Mouse (Mus musculus): ENCODE data around the gene Myl9.

DNA sequence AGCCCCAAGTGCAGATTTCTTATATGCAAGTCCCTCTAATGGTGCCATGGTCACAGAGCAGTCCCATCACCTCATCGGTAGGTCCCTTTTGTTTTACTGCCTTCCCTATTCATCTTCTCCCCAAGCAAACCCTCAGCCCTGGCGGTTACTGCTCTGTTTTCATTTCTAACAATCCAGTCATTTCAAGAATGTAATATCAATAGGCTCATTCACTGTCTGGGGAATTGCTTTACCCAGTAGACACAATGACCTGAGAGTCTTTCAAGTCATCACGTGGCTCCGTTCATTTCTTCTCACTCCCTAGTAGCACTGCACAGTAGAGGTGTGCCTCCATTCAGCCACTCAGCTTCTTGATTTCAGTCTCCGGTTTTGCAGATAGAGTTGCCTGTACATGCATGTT lies 30.8 kb upstream of the Myl9 start:
- TF ChIP-seq CTCF (IDR thresholded peaks at IDR 0.05; ENCODE audit: low read depth, low read length): no peak
- TF ChIP-seq POLR2A (IDR thresholded peaks at IDR 0.05; ENCODE audit: insufficient read depth, low read length): no peak
- TF ChIP-seq EP300 (IDR thresholded peaks at IDR 0.05; ENCODE audit: insufficient read depth, low read depth, low read length): no peak
